Mouse (Mus musculus): ENCODE measurements at regions not wholly inside any gene's neighbourhood (a gene's known extent, or its start where the extent isn't known, plus 50 kb on each side); places are given as distances from the start of the nearest gene placed in this dataset.
"Not testable (repeated sequence)": the region's sequence is repeated elsewhere in the genome, so short reads cannot be mapped to it uniquely, and the experiment has no call there.

DNA sequence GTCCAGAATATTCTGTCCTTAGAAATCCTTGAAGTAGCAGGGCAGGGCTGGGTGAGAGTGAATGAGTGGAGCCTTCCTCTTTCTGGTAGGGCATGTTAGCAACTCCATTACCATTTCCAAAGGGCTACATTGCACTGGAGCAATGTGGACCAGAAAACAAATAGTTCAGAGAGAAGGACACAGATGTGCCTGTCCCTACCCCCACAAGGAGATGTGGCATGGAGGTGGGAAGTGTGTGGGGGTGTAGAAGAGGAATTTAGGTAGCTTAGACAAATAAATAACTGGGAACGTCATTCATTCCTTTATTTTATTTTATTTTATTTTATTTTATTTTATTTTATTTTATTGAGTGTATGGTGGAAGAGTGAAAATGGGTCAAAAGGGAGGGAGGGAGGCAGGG lies 1364.1 kb downstream of the Zfp704 start:
- peak; percentile 26 for DNase-seq (ENCODE audit: low spot score)
- 27% methylated on average over 1 of the region's 1 CpGs for WGBS

DNA sequence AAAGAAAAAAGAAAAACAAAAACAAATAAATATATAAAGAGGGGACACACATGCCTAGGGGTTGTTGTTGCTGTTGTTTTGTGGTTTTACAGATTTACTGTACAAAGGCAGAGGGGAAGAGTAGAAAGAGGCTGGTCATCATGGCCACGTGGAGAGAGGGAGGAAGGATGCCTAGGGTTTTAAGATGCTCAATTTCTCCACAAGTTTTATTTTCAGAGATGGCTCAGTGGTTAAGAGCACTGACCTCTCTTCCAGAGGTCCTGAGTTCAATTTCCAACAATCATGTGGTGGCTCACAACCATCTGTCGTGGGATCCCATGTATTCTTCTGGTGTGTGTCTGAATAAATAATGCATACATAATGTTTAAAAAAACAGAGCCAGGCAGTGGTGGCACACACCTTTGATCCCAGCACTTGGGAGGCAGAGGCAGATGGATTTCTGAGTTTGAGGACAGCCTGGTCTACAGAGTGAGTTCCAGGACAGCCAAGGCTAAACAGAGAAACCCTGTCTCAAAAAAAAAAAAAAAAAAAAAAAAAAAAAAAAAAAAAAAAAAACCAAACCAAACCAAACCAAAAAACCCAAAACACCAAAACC lies 1364.6 kb downstream of the Zfp704 start:
- not testable (repeated sequence) for H3K4me2 ChIP-seq (ENCODE audit: low read depth, severe bottlenecking); ATAC-seq (ENCODE audit: insufficient number of reproducible peaks, low FRiP score, low TSS enrichment, low read depth); H3K4me1 ChIP-seq (ENCODE audit: control insufficient read depth, insufficient read depth, low read length); H3K27me3 ChIP-seq (ENCODE audit: control insufficient read depth, insufficient read depth, low read length); H3K27ac ChIP-seq (replicated peaks; ENCODE audit: low read depth, low read length); H3K9ac ChIP-seq (ENCODE audit: low read length); H3K36me3 ChIP-seq (ENCODE audit: control insufficient read depth, insufficient read depth, low read length); H3K4me3 ChIP-seq (ENCODE audit: low read depth, low read length); H3K9me3 ChIP-seq (ENCODE audit: control insufficient read depth, low read length)
- 74% methylated on average over 2 of the region's 2 CpGs for WGBS
- peak; percentile 81 for DNase-seq (ENCODE audit: low spot score)

More for the DNA sequence above, 1364.1 kb downstream of the Zfp704 start:
- H3K4me3 ChIP-seq (ENCODE audit: low read depth, low read length); H3K27ac ChIP-seq (replicated peaks; ENCODE audit: low read depth, low read length); H3K4me2 ChIP-seq (ENCODE audit: low read depth, severe bottlenecking); ATAC-seq (ENCODE audit: insufficient number of reproducible peaks, low FRiP score, low TSS enrichment, low read depth); H3K27me3 ChIP-seq (ENCODE audit: control insufficient read depth, insufficient read depth, low read length); H3K36me3 ChIP-seq (ENCODE audit: control insufficient read depth, insufficient read depth, low read length); H3K9ac ChIP-seq (ENCODE audit: low read length); H3K4me1 ChIP-seq (ENCODE audit: control insufficient read depth, insufficient read depth, low read length); H3K9me3 ChIP-seq (ENCODE audit: control insufficient read depth, low read length): not testable (repeated sequence)

DNA sequence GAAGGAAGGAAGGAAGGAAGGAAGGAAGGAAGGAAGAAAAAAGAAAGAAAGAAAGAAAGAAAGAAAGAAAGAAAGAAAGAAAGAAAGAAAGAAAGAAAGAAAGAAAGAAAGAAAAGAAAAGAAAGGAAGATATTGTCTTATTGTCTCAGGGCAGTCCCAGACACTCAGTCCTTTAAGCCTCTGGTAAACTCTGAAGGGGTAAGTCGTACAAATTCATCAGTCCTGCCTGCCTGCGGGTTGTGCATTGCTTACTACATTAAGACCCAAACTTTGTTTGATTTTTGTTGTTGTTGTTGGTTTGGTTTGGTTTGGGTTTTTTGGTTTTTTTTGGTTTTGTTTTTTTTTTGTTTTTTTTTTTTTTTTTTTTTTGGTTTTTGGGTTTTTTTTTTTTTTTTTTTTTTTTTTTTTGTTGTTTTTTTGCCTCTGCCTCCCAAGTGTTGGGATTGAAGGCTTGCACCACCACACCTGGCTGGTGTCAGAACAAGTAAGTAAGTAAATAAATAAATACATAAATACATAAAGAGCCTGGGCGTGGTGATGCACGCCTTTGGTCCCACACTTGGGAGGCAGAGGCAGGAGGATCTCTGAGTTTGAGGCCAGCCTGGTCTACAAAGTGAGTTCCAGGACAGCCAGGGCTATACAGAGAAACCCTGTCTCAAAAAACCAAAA lies 1365.2 kb downstream of the Zfp704 start:
- not testable (repeated sequence) for H3K36me3 ChIP-seq (ENCODE audit: control insufficient read depth, insufficient read depth, low read length); H3K9ac ChIP-seq (ENCODE audit: low read length); H3K4me1 ChIP-seq (ENCODE audit: control insufficient read depth, insufficient read depth, low read length); H3K27me3 ChIP-seq (ENCODE audit: control insufficient read depth, insufficient read depth, low read length); H3K27ac ChIP-seq (replicated peaks; ENCODE audit: low read depth, low read length); H3K4me2 ChIP-seq (ENCODE audit: low read depth, severe bottlenecking); H3K9me3 ChIP-seq (ENCODE audit: control insufficient read depth, low read length); H3K4me3 ChIP-seq (ENCODE audit: low read depth, low read length); ATAC-seq (ENCODE audit: insufficient number of reproducible peaks, low FRiP score, low TSS enrichment, low read depth)
- 90% methylated on average over 4 of the region's 4 CpGs for WGBS
- peak; percentile 48 for DNase-seq (ENCODE audit: low spot score)

DNA sequence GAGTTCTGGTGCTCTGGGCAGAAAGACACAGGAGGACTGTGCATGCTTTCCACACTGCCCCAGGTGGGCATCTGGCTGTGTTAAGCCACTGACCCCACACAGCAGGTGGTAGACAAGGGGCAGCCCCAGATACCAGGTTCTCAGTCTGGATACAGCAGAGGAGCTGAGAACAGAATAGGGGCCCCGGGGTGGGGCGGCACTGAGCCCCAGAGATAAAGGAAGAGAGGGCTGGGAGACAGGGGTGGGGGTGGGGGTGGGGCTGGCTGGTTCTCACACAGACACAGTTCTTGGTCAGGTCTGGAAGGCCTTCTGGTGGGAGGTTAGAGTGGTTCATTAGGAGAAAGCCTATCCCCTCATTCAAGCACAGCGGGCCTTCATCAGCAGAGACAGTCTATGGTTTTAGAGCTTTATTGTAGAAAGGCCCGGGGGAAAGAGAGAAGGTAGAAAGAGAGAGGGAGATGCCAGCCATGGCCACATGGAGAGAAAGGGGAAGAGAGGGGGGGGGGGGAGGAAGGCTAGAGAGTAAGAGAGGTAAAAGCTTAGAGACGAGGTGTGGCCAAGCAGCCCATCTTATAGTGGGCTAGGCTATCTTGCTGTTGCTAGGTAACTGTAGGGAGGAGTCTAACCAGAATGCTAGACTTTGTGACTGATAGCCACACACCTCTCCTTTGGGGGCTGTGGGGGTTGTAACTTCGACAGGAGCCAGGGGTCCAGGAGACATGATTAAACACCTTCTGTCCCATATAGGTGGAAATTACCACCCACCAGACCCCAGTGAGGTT lies 1403.1 kb downstream of the Zfp704 start:
- Histone ChIP-seq H3K9ac (ENCODE audit: low read length) (no peak overlapping the region), H3K4me2 (ENCODE audit: low read depth, severe bottlenecking) (no peak overlapping the region), H3K4me3 (ENCODE audit: low read depth, low read length) (no peak overlapping the region), H3K4me1 (ENCODE audit: control insufficient read depth, insufficient read depth, low read length) (no peaks in the 10 kb centered on the region), H3K36me3 (ENCODE audit: control insufficient read depth, insufficient read depth, low read length) (no peaks in the 10 kb centered on the region), H3K27me3 (ENCODE audit: control insufficient read depth, insufficient read depth, low read length) (no peaks in the 10 kb centered on the region), H3K9me3 (ENCODE audit: control insufficient read depth, low read length) (no peaks in the 10 kb centered on the region), H3K27ac (replicated peaks; ENCODE audit: low read depth, low read length) (no peak overlapping the region)
- DNase-seq (ENCODE audit: low spot score) = no peak
- 75% methylated on average over 6 of the region's 6 CpGs for WGBS
- no peak for ATAC-seq (ENCODE audit: insufficient number of reproducible peaks, low FRiP score, low TSS enrichment, low read depth)

DNA sequence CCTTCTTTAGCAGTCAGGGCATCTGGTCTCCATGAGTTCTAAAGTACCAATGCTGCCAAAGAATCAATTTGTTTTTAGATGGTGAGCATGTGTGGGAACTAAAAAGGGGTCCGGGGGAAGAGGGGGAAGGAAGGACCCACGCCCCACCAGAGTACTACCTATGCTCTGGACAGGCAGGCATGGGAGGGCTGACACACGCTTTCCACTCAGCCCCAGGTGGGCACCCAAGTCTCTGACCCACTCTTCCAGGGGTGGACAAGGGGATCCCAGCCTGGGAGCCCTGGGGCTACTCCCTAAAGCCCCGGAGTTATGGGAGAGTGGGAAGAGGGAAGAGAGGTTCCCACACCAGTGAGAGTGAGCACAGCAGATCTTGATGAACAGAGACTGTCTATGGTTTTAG lies 1446.9 kb downstream of the Zfp704 start:
- no peak for ATAC-seq (ENCODE audit: insufficient number of reproducible peaks, low FRiP score, low TSS enrichment, low read depth)
- Histone ChIP-seq H3K27ac (replicated peaks; ENCODE audit: low read depth, low read length) (no peak overlapping the region), H3K4me2 (ENCODE audit: low read depth, severe bottlenecking) (no peak overlapping the region), H3K4me1 (ENCODE audit: control insufficient read depth, insufficient read depth, low read length) (no peaks in the 10 kb centered on the region), H3K4me3 (ENCODE audit: low read depth, low read length) (no peak overlapping the region), H3K9ac (ENCODE audit: low read length) (no peak overlapping the region), H3K36me3 (ENCODE audit: control insufficient read depth, insufficient read depth, low read length) (no peaks in the 10 kb centered on the region), H3K27me3 (ENCODE audit: control insufficient read depth, insufficient read depth, low read length) (no peaks in the 10 kb centered on the region), H3K9me3 (ENCODE audit: control insufficient read depth, low read length) (no peaks in the 10 kb centered on the region)
- WGBS = 89% methylated on average over 4 of the region's 4 CpGs
- no peak for DNase-seq (ENCODE audit: low spot score)

DNA sequence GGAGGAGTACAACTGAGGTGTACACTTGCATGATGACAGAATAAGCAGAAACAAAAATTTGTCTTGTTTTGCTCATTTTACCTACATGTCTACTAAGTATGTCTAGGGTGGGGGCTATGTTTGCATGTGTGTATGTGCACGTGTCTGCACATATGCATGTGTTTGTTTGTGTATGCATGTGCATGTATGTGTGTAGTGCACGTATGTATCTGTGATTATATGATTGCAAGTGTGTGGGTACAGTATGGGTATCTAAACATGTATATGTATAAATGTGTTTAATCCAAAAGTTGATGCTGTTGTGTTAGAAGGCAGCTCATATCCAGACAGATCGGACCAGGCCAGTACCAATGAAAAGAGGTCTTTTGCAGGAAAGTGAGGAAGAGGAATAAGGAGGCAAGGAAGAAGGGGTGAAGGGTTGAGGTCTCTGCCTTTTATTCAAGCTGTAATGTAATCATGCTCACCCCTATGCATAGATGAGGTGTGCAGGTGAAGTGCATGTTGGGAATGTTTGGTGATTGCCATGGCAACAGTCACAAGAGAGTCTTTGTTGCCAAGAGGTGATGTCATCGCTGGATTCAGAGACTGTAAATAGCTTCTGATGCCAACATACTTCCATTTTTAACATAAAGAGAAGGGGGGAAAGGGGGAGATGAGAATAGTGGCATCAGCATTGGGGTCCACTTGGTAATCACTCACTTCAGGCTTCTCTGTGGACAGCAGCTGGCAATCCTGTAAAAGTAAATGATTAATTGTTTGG lies 1447.7 kb downstream of the Zfp704 start:
- no peak overlapping the region for H3K9ac ChIP-seq (ENCODE audit: low read length)
- WGBS = 89% methylated on average over 4 of the region's 4 CpGs
- ATAC-seq (ENCODE audit: insufficient number of reproducible peaks, low FRiP score, low TSS enrichment, low read depth) = no peak

DNA sequence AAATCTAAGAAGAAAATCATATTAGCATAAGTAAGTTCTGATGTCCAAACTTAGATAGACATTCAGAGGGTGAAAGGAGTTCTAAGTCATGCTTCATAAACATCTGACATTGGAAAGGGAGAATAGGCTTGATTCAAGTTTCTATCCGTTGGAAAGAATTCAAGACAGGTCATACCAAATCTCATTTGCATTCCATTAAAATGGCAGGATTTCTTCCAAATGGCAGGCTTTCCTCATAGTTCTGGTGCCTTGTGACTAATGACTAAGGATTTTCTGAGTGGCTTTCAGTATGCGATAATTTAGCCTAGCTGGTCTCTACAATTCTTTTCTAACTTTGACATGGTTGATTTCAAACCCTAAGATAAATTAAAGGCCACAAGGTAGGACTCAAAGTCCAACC lies 1466.9 kb downstream of the Zfp704 start:
- H3K9ac ChIP-seq (ENCODE audit: low read length) = no peak overlapping the region
- ATAC-seq (ENCODE audit: insufficient number of reproducible peaks, low FRiP score, low TSS enrichment, low read depth) = no peak
- DNase-seq (ENCODE audit: low spot score) = no peak
- no peak overlapping the region for H3K4me2 ChIP-seq (ENCODE audit: low read depth, severe bottlenecking)
- H3K27ac ChIP-seq (replicated peaks; ENCODE audit: low read depth, low read length) = no peak overlapping the region
- no peaks in the 10 kb centered on the region for H3K9me3 ChIP-seq (ENCODE audit: control insufficient read depth, low read length)
- 89% methylated on average over 2 of the region's 2 CpGs for WGBS
- no peaks in the 10 kb centered on the region for H3K4me1 ChIP-seq (ENCODE audit: control insufficient read depth, insufficient read depth, low read length)
- no peak overlapping the region for H3K4me3 ChIP-seq (ENCODE audit: low read depth, low read length)
- no peaks in the 10 kb centered on the region for H3K27me3 ChIP-seq (ENCODE audit: control insufficient read depth, insufficient read depth, low read length)
- no peaks in the 10 kb centered on the region for H3K36me3 ChIP-seq (ENCODE audit: control insufficient read depth, insufficient read depth, low read length)

More for the DNA sequence above, 1447.7 kb downstream of the Zfp704 start:
- H3K4me2 ChIP-seq (ENCODE audit: low read depth, severe bottlenecking) = no peak overlapping the region
- H3K36me3 ChIP-seq (ENCODE audit: control insufficient read depth, insufficient read depth, low read length) = no peaks in the 10 kb centered on the region
- no peaks in the 10 kb centered on the region for H3K9me3 ChIP-seq (ENCODE audit: control insufficient read depth, low read length)
- no peak overlapping the region for H3K27ac ChIP-seq (replicated peaks; ENCODE audit: low read depth, low read length)
- DNase-seq (ENCODE audit: low spot score) = no peak
- no peak overlapping the region for H3K4me3 ChIP-seq (ENCODE audit: low read depth, low read length)
- H3K27me3 ChIP-seq (ENCODE audit: control insufficient read depth, insufficient read depth, low read length) = no peaks in the 10 kb centered on the region
- H3K4me1 ChIP-seq (ENCODE audit: control insufficient read depth, insufficient read depth, low read length) = no peaks in the 10 kb centered on the region

DNA sequence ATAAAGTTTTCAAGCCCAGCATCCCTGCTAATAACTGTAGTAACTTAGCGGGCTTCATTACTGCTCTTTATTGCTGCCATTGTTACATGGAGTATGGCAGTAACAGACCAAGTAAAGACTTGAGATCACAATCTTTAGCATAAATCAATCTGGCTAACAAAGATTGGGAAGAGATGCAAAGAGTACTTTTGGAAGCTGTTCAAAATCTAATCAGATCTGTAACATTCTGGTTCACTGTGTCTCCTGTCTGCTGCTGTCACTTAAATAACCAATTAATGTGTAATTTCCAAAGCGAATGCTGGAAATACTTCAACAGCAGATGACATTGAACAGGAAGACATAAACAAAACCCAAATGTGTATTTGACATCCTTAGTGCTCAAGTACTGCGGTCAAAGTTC lies 1467.7 kb downstream of the Zfp704 start:
- H3K27me3 ChIP-seq (ENCODE audit: control insufficient read depth, insufficient read depth, low read length) = no peaks in the 10 kb centered on the region
- no peaks in the 10 kb centered on the region for H3K36me3 ChIP-seq (ENCODE audit: control insufficient read depth, insufficient read depth, low read length)
- H3K4me2 ChIP-seq (ENCODE audit: low read depth, severe bottlenecking) = no peak overlapping the region
- no peak overlapping the region for H3K4me3 ChIP-seq (ENCODE audit: low read depth, low read length)
- H3K27ac ChIP-seq (replicated peaks; ENCODE audit: low read depth, low read length) = no peak overlapping the region
- H3K4me1 ChIP-seq (ENCODE audit: control insufficient read depth, insufficient read depth, low read length) = no peaks in the 10 kb centered on the region
- DNase-seq (ENCODE audit: low spot score) (no peak), ATAC-seq (ENCODE audit: insufficient number of reproducible peaks, low FRiP score, low TSS enrichment, low read depth) (no peak)
- 79% methylated on average over 3 of the region's 3 CpGs for WGBS
- H3K9ac ChIP-seq (ENCODE audit: low read length) = no peak overlapping the region
- no peaks in the 10 kb centered on the region for H3K9me3 ChIP-seq (ENCODE audit: control insufficient read depth, low read length)

Measured in limb, embryonic 11.5 days (tissue).